Mouse (Mus musculus): Measurements from ENCODE around the gene Calcoco1. TPM values are rescaled to one million over a fixed set of nuclear protein-coding genes. Genes with fewer than 3 reads are reported as not detected.

Gene Calcoco1
- polyA plus RNA-seq, 1 experiment: 117 TPM

DNA sequence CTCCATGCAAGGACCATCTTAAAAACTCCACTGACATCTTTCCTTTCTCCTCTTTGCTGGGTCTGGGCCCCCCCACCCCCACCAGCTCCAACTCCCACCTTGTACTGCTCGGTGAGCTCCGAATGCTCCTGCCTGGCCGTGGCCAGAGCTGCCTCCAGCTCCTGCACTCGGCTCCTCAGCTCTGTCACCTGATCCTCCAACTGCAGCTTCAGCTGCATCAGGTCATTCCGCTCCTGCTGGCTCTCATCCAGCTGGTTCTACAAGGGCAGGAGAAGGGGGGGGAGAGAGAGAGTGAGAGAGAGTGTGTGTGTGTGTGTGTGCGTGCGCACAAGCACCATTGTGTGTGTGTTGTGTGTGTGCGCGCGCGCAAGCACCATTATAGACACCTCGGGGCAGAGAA, 5.8 kb downstream of the Calcoco1 start:
- Histone ChIP-seq H3ac (ENCODE audit: control insufficient read depth, insufficient read length) (no peak overlapping the region), H3K36me3 (ENCODE audit: control insufficient read depth, insufficient read depth) (peaks cover 31% of the 10 kb centered on the region), H3K27me3 (ENCODE audit: control insufficient read depth, insufficient read depth, insufficient read length) (no peaks in the 10 kb centered on the region), H3K4me3 (no peak overlapping the region), H3K79me2 (ENCODE audit: control insufficient read depth, insufficient read depth) (no peaks in the 10 kb centered on the region), H3K4me2 (ENCODE audit: low read depth) (no peak overlapping the region)
- peak in 1 of 3 experiments; percentile 7 for TF ChIP-seq MYOG (IDR thresholded peaks at IDR 0.05; ENCODE audit: control insufficient read depth in 1 of 3, insufficient read depth in 1 of 3, insufficient read length in 2 of 3, low read depth in 2 of 3)
- no peak for TF ChIP-seq MAX (IDR thresholded peaks at IDR 0.05; ENCODE audit: low read depth)

DNA sequence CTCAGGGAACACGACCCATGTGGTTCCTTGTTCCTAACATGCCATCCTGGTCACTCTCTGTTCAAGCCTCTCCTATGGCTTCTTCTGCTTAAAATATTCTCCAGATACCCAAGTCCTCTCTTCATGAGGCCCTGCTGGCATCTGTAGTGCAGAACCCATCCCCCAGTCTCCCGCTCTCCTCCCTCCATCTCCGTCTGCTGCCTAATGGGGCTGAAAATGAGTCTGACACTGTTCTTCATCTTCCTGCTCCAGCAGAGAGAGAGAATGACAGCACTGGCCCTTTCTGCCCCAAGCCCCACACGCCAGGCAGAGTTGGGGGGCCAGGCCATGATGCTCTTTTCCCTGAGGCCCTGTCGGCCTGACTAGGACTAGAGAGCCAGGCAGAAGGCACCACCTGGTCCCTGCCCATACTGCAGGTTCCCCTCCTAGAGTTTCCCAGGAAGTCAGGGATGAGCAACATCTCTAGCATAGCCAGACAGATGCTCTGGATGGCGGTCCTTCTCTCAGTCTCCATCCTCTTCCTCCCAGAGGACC, 14.2 kb downstream of the Calcoco1 start:
- Histone ChIP-seq H3K4me3 (no peak overlapping the region), H3K27me3 (ENCODE audit: control insufficient read depth, insufficient read depth, insufficient read length) (no peaks in the 10 kb centered on the region), H3ac (ENCODE audit: control insufficient read depth, insufficient read length) (no peak overlapping the region), H3K79me2 (ENCODE audit: control insufficient read depth, insufficient read depth) (no peaks in the 10 kb centered on the region), H3K4me2 (ENCODE audit: low read depth) (no peak overlapping the region), H3K36me3 (ENCODE audit: control insufficient read depth, insufficient read depth) (peaks cover 14% of the 10 kb centered on the region)
- TF ChIP-seq USF1 (IDR thresholded peaks at IDR 0.05; ENCODE audit: low read depth) (no peak), TCF12 (IDR thresholded peaks at IDR 0.05; ENCODE audit: insufficient read depth, poor library complexity, severe bottlenecking) (no peak), E2F4 (IDR thresholded peaks at IDR 0.05; ENCODE audit: insufficient read depth) (no peak), SRF (IDR thresholded peaks at IDR 0.05; ENCODE audit: control insufficient read depth, insufficient read length, low read depth) (no peak), MYOD1 (IDR thresholded peaks at IDR 0.05; ENCODE audit: control insufficient read depth in 1 of 3, insufficient read length in 2 of 3, low read depth in 2 of 3) (no peak), CEBPB (IDR thresholded peaks at IDR 0.05; ENCODE audit: insufficient read depth, poor library complexity, severe bottlenecking) (no peak), MYOG (IDR thresholded peaks at IDR 0.05; ENCODE audit: control insufficient read depth in 1 of 3, insufficient read depth in 1 of 3, insufficient read length in 2 of 3, low read depth in 2 of 3) (no peak), REST (IDR thresholded peaks at IDR 0.05; ENCODE audit: insufficient read depth, insufficient read length) (no peak), MAX (IDR thresholded peaks at IDR 0.05; ENCODE audit: low read depth) (no peak), TCF3 (IDR thresholded peaks at IDR 0.05; ENCODE audit: insufficient read length, low read depth) (no peak), POLR2AphosphoS2 (IDR thresholded peaks at IDR 0.05; ENCODE audit: insufficient read length, low read depth) (no peak), POLR2A (IDR thresholded peaks at IDR 0.05; ENCODE audit: insufficient read length, low read depth) (no peak)

DNA sequence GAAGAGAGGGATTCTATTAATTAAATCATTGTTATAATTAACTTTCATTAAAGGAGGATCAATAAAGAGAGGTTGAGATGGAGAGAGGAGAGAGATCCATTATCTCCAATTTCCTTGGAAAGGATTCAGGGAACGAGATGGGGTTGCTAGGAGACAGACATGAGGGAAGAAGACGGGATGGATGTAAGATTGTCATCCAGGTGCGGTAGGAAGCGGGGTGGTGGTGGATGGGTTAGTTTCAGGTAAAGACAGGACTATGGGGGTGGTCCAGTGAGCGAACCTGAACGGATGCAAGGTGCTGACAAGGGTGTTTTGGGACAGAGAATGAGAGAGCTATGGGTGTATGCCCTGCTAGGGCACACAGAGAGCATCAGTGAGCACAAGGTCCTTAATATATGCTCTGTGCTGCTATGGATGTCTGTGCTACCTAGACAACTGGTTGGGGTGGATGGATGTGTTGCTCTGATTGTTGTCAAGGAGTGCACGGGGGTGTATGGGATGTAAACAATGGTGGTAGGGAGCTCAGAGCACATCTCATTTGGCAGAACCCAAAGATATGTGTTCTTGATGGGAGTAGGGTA, 16.0 kb downstream of the Calcoco1 start:
- no peak overlapping the region for H3ac ChIP-seq (ENCODE audit: control insufficient read depth, insufficient read length)
- peaks cover 9% of the 10 kb centered on the region for H3K36me3 ChIP-seq (ENCODE audit: control insufficient read depth, insufficient read depth)
- H3K27me3 ChIP-seq (ENCODE audit: control insufficient read depth, insufficient read depth, insufficient read length): no peaks in the 10 kb centered on the region
- TF ChIP-seq CEBPB (IDR thresholded peaks at IDR 0.05; ENCODE audit: insufficient read depth, poor library complexity, severe bottlenecking) (no peak), POLR2AphosphoS2 (IDR thresholded peaks at IDR 0.05; ENCODE audit: insufficient read length, low read depth) (peak; percentile 58)
- no peaks in the 10 kb centered on the region for H3K79me2 ChIP-seq (ENCODE audit: control insufficient read depth, insufficient read depth)
- H3K4me2 ChIP-seq (ENCODE audit: low read depth): no peak overlapping the region
- H3K4me3 ChIP-seq: no peak overlapping the region

DNA sequence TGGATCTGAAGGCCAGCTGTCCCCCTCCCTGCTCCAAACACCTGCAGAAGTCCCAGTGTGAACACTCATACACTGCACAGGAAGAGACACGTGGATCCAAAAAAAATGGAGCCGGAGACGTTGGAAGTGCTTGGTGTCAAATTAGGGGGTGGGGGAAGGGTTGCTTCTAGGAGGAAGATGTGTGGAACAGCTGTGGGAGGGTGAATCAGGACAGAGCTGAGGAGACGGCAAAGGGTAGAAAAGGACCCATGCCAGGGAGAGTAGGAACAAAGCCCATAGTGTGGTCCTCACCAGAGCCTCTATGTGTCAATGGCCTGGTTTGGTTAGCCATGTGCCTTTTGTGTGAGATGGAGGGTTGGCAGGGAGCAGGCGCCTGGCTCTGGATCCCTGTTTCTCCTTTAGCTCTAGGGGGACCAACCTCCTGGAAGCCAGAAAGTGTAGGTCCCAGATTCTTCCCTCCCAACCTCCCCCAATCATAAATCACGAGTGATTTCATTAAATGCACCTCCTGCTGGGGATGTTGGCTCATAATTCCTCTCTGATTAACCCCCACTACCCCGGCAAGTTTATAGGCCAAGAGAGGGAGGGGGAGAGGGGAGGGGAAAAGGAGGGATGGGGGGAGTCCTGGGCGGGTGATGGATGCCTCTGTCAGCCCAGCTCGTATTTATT, 16.6 kb downstream of the Calcoco1 start:
- Histone ChIP-seq H3K79me2 (ENCODE audit: control insufficient read depth, insufficient read depth) (no peaks in the 10 kb centered on the region), H3ac (ENCODE audit: control insufficient read depth, insufficient read length) (no peak overlapping the region), H3K36me3 (ENCODE audit: control insufficient read depth, insufficient read depth) (peaks cover 7% of the 10 kb centered on the region), H3K4me3 (no peak overlapping the region), H3K27me3 (ENCODE audit: control insufficient read depth, insufficient read depth, insufficient read length) (no peaks in the 10 kb centered on the region), H3K4me2 (ENCODE audit: low read depth) (no peak overlapping the region)
- TF ChIP-seq E2F4 (IDR thresholded peaks at IDR 0.05; ENCODE audit: insufficient read depth) (no peak), USF1 (IDR thresholded peaks at IDR 0.05; ENCODE audit: low read depth) (no peak), SRF (IDR thresholded peaks at IDR 0.05; ENCODE audit: control insufficient read depth, insufficient read length, low read depth) (no peak), TCF12 (IDR thresholded peaks at IDR 0.05; ENCODE audit: insufficient read depth, poor library complexity, severe bottlenecking) (no peak), TCF3 (IDR thresholded peaks at IDR 0.05; ENCODE audit: insufficient read length, low read depth) (no peak), POLR2AphosphoS2 (IDR thresholded peaks at IDR 0.05; ENCODE audit: insufficient read length, low read depth) (peak; percentile 16)

DNA sequence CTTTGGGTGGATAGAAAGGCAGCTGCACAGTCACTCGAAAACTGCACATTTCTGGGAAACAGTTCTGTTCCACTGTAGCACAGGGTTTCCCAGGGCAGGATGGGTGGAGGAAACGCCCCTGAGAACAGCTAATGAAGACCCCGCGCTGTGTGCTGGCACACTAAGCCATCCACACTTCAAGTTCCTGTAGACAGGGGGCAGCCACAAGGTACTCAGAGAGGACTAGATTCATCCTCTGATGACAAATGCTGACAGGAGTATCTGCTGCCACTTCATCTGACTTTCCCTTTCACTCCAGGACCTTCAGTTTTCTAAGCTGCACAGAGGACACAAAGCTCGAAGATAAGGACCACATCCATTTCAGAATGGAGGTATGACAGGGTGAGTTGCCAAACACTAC, 17.2 kb downstream of the Calcoco1 start:
- Histone ChIP-seq H3ac (ENCODE audit: control insufficient read depth, insufficient read length) (no peak overlapping the region), H3K4me2 (ENCODE audit: low read depth) (no peak overlapping the region), H3K36me3 (ENCODE audit: control insufficient read depth, insufficient read depth) (peaks cover 1% of the 10 kb centered on the region), H3K79me2 (ENCODE audit: control insufficient read depth, insufficient read depth) (no peaks in the 10 kb centered on the region), H3K27me3 (ENCODE audit: control insufficient read depth, insufficient read depth, insufficient read length) (no peaks in the 10 kb centered on the region), H3K4me3 (no peak overlapping the region)
- TF ChIP-seq POLR2A (IDR thresholded peaks at IDR 0.05; ENCODE audit: insufficient read length, low read depth) (no peak), TCF3 (IDR thresholded peaks at IDR 0.05; ENCODE audit: insufficient read length, low read depth) (no peak), REST (IDR thresholded peaks at IDR 0.05; ENCODE audit: insufficient read depth, insufficient read length) (no peak), SRF (IDR thresholded peaks at IDR 0.05; ENCODE audit: control insufficient read depth, insufficient read length, low read depth) (no peak), MAX (IDR thresholded peaks at IDR 0.05; ENCODE audit: low read depth) (no peak), E2F4 (IDR thresholded peaks at IDR 0.05; ENCODE audit: insufficient read depth) (no peak), USF1 (IDR thresholded peaks at IDR 0.05; ENCODE audit: low read depth) (no peak), MYOD1 (IDR thresholded peaks at IDR 0.05; ENCODE audit: control insufficient read depth in 1 of 3, insufficient read length in 2 of 3, low read depth in 2 of 3) (no peak), TCF12 (IDR thresholded peaks at IDR 0.05; ENCODE audit: insufficient read depth, poor library complexity, severe bottlenecking) (no peak), MYOG (IDR thresholded peaks at IDR 0.05; ENCODE audit: control insufficient read depth in 1 of 3, insufficient read depth in 1 of 3, insufficient read length in 2 of 3, low read depth in 2 of 3) (no peak), POLR2AphosphoS2 (IDR thresholded peaks at IDR 0.05; ENCODE audit: insufficient read length, low read depth) (no peak), CEBPB (IDR thresholded peaks at IDR 0.05; ENCODE audit: insufficient read depth, poor library complexity, severe bottlenecking) (no peak)
